Mouse (Mus musculus): ENCODE measurements around the gene Nup62cl. TPM values are rescaled to one million over a fixed set of nuclear protein-coding genes. Genes with fewer than 3 reads are reported as not detected.

Nup62cl gene
- polyA plus RNA-seq (2012; rRNA removed; ENCODE audit: low replicate concordance), result 2.3 and 6.2 TPM in 2 replicates

DNA sequence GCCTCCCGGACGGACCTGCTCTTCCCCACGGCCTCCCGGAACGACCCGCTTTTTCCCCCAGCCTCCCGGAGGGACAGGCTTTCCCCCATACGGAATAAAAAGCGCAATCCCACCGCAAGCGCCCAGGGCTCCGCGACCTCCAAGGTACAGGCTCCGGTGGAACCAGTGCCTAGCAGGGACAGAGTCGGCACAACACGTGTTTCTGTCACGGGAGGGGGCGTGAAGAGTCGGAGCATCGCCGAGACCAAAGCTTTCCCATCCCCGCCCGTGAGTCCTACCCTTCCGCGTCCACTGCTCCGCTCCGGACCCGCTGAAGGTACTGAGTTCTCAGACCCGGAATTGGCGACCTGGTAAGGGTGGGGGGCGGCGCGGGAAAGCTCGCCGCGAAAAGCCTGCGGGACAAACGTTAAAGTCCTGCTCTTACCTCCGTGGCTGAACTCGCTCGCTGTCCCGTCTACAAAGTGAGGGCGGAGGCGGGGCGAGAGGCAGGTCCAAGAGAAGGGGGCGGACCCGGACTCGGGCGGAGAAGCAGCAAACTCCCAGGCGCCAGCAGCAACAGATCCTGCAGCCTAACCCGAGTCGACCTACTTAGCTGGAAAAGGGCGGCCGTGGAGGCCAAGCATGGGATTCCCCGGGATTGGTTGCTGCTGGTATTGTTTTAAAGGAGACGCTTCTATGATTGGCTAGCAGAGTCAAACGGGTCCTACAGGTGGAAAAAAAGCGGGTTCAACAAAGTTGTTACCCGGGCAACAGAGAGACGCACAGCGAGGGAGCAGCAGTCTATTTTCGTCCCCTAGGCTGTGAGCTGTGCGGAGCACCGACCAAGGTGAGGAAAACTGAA is at the start of gene Nup62cl, which contains the start of gene Pih1h3b:
Gene Nup62cl, minus strand, starts transcription at position 578 of the 841 bp plus-strand sequence.
Gene Pih1h3b, plus strand, starts transcription at position 745 of the 841 bp plus-strand sequence.

GRCm38 (mm10) chrX:139997740-139998690 is 64.5 kb downstream of the Nup62cl start, which contains the start of gene Rbm41:
Rbm41 (minus strand) TSS chrX:139998595.

Other genes starting within 250 kb of the Nup62cl start
- 18.1 and 35.3 TPM in 2 replicates for gene Morc4, start 191.0 kb downstream of the Nup62cl start, polyA plus RNA-seq (2012; rRNA removed; ENCODE audit: low replicate concordance)
- gene Rbm41, start 64.1 kb downstream of the Nup62cl start, polyA plus RNA-seq (2012; rRNA removed; ENCODE audit: low replicate concordance), result 0.63 and 1.1 TPM in 2 replicates
- not detected in 2 replicates for gene Pih1h3b, start 167 bp upstream of the Nup62cl start, polyA plus RNA-seq (2012; rRNA removed; ENCODE audit: low replicate concordance)

Measured in subcutaneous adipose tissue, adult 2 months (tissue).